Mouse (Mus musculus): ENCODE measurements around the gene Glp2r. TPM values are rescaled to one million over a fixed set of nuclear protein-coding genes. Genes with fewer than 3 reads are reported as not detected.

Gene Glp2r
- polyA plus RNA-seq, 1 experiment: not detected

GRCm38 (mm10) chr11:67679300-67679699, 91.7 kb downstream of the Glp2r start:
- no peak overlapping the region for H3K4me3 ChIP-seq (ENCODE audit: insufficient read depth, poor library complexity, severe bottlenecking)
- no peaks in the 10 kb centered on the region for H3K36me3 ChIP-seq (ENCODE audit: control insufficient read depth, insufficient read depth)
- TF ChIP-seq USF1 (IDR thresholded peaks at IDR 0.05; ENCODE audit: low read depth) (no peak), MYOD1 (IDR thresholded peaks at IDR 0.05; ENCODE audit: control insufficient read depth, insufficient read length, low read depth) (no peak), FOSL1 (IDR thresholded peaks at IDR 0.05; ENCODE audit: insufficient read depth, low read length, poor library complexity, severe bottlenecking) (no peak), MYOG (IDR thresholded peaks at IDR 0.05; ENCODE audit: control insufficient read depth, extremely low read depth, insufficient read length) (no peak), CTCF (IDR thresholded peaks at IDR 0.05; ENCODE audit: control insufficient read depth, insufficient read depth, insufficient read length) (no peak), MAX (IDR thresholded peaks at IDR 0.05) (no peak), CEBPB (IDR thresholded peaks at IDR 0.05; ENCODE audit: low read depth) (no peak)
- H3K79me2 ChIP-seq (ENCODE audit: control insufficient read depth, insufficient read depth): no peaks in the 10 kb centered on the region
- peaks cover 11% of the 10 kb centered on the region for H3K27me3 ChIP-seq (ENCODE audit: control insufficient read depth, insufficient read depth, insufficient read length)
- H3ac ChIP-seq (ENCODE audit: control insufficient read depth, insufficient read length, low read depth): no peak overlapping the region
- H3K79me3 ChIP-seq (ENCODE audit: low read depth): no peaks in the 10 kb centered on the region

- Histone ChIP-seq H3K4me3 (ENCODE audit: insufficient read depth, poor library complexity, severe bottlenecking) (no peak overlapping the region), H3K79me2 (ENCODE audit: control insufficient read depth, insufficient read depth) (no peaks in the 10 kb centered on the region)
These were observed 95.1 kb downstream of the Glp2r start for GRCm38 (mm10) chr11:67675562-67676540.

GRCm38 (mm10) chr11:67672140-67672539, 98.8 kb downstream of the Glp2r start:
- Histone ChIP-seq H3ac (ENCODE audit: control insufficient read depth, insufficient read length, low read depth) (no peak overlapping the region), H3K79me3 (ENCODE audit: low read depth) (no peaks in the 10 kb centered on the region), H3K27me3 (ENCODE audit: control insufficient read depth, insufficient read depth, insufficient read length) (peaks cover 36% of the 10 kb centered on the region), H3K79me2 (ENCODE audit: control insufficient read depth, insufficient read depth) (no peaks in the 10 kb centered on the region), H3K36me3 (ENCODE audit: control insufficient read depth, insufficient read depth) (no peaks in the 10 kb centered on the region), H3K4me3 (ENCODE audit: insufficient read depth, poor library complexity, severe bottlenecking) (no peak overlapping the region)
- no peak for TF ChIP-seq MYOG (IDR thresholded peaks at IDR 0.05; ENCODE audit: control insufficient read depth, extremely low read depth, insufficient read length)
- TF ChIP-seq CTCF (IDR thresholded peaks at IDR 0.05; ENCODE audit: control insufficient read depth, insufficient read depth, insufficient read length): no peak
- no peak for TF ChIP-seq FOSL1 (IDR thresholded peaks at IDR 0.05; ENCODE audit: insufficient read depth, low read length, poor library complexity, severe bottlenecking)
- TF ChIP-seq MAX (IDR thresholded peaks at IDR 0.05): no peak
- no peak for TF ChIP-seq MYOD1 (IDR thresholded peaks at IDR 0.05; ENCODE audit: control insufficient read depth, insufficient read length, low read depth)
- TF ChIP-seq CEBPB (IDR thresholded peaks at IDR 0.05; ENCODE audit: low read depth): no peak
- no peak for TF ChIP-seq USF1 (IDR thresholded peaks at IDR 0.05; ENCODE audit: low read depth)

More at GRCm38 (mm10) chr11:67675562-67676540, 95.1 kb downstream of the Glp2r start:
- H3ac ChIP-seq (ENCODE audit: control insufficient read depth, insufficient read length, low read depth): no peak overlapping the region
- TF ChIP-seq MYOG (IDR thresholded peaks at IDR 0.05; ENCODE audit: control insufficient read depth, extremely low read depth, insufficient read length) (no peak), MYOD1 (IDR thresholded peaks at IDR 0.05; ENCODE audit: control insufficient read depth, insufficient read length, low read depth) (no peak), CEBPB (IDR thresholded peaks at IDR 0.05; ENCODE audit: low read depth) (no peak), CTCF (IDR thresholded peaks at IDR 0.05; ENCODE audit: control insufficient read depth, insufficient read depth, insufficient read length) (no peak), USF1 (IDR thresholded peaks at IDR 0.05; ENCODE audit: low read depth) (no peak), FOSL1 (IDR thresholded peaks at IDR 0.05; ENCODE audit: insufficient read depth, low read length, poor library complexity, severe bottlenecking) (no peak), MAX (IDR thresholded peaks at IDR 0.05) (no peak)
- H3K79me3 ChIP-seq (ENCODE audit: low read depth): no peaks in the 10 kb centered on the region
- H3K27me3 ChIP-seq (ENCODE audit: control insufficient read depth, insufficient read depth, insufficient read length): peaks cover 31% of the 10 kb centered on the region
- no peaks in the 10 kb centered on the region for H3K36me3 ChIP-seq (ENCODE audit: control insufficient read depth, insufficient read depth)

GRCm38 (mm10) chr11:67670031-67670430, 100.9 kb downstream of the Glp2r start:
- H3K4me3 ChIP-seq (ENCODE audit: insufficient read depth, poor library complexity, severe bottlenecking): no peak overlapping the region
- H3K79me3 ChIP-seq (ENCODE audit: low read depth): no peaks in the 10 kb centered on the region
- peaks cover 29% of the 10 kb centered on the region for H3K27me3 ChIP-seq (ENCODE audit: control insufficient read depth, insufficient read depth, insufficient read length)
- TF ChIP-seq CTCF (IDR thresholded peaks at IDR 0.05; ENCODE audit: control insufficient read depth, insufficient read depth, insufficient read length) (no peak), MAX (IDR thresholded peaks at IDR 0.05) (no peak), USF1 (IDR thresholded peaks at IDR 0.05; ENCODE audit: low read depth) (no peak)
- H3ac ChIP-seq (ENCODE audit: control insufficient read depth, insufficient read length, low read depth): no peak overlapping the region
- H3K36me3 ChIP-seq (ENCODE audit: control insufficient read depth, insufficient read depth): no peaks in the 10 kb centered on the region
- H3K79me2 ChIP-seq (ENCODE audit: control insufficient read depth, insufficient read depth): no peaks in the 10 kb centered on the region

- H3K27me3 ChIP-seq (ENCODE audit: control insufficient read depth, insufficient read depth, insufficient read length): peaks cover 24% of the 10 kb centered on the region
- TF ChIP-seq CEBPB (IDR thresholded peaks at IDR 0.05; ENCODE audit: low read depth) (no peak), MYOG (IDR thresholded peaks at IDR 0.05; ENCODE audit: control insufficient read depth, extremely low read depth, insufficient read length) (no peak), FOSL1 (IDR thresholded peaks at IDR 0.05; ENCODE audit: insufficient read depth, low read length, poor library complexity, severe bottlenecking) (no peak), MYOD1 (IDR thresholded peaks at IDR 0.05; ENCODE audit: control insufficient read depth, insufficient read length, low read depth) (no peak), MAX (IDR thresholded peaks at IDR 0.05) (no peak), USF1 (IDR thresholded peaks at IDR 0.05; ENCODE audit: low read depth) (no peak), CTCF (IDR thresholded peaks at IDR 0.05; ENCODE audit: control insufficient read depth, insufficient read depth, insufficient read length) (no peak)
These were observed 102.4 kb downstream of the Glp2r start for GRCm38 (mm10) chr11:67668460-67669007.

More at GRCm38 (mm10) chr11:67668460-67669007, 102.4 kb downstream of the Glp2r start:
- no peak overlapping the region for H3K4me3 ChIP-seq (ENCODE audit: insufficient read depth, poor library complexity, severe bottlenecking)
- H3K79me2 ChIP-seq (ENCODE audit: control insufficient read depth, insufficient read depth): no peaks in the 10 kb centered on the region
- H3ac ChIP-seq (ENCODE audit: control insufficient read depth, insufficient read length, low read depth): no peak overlapping the region
- H3K36me3 ChIP-seq (ENCODE audit: control insufficient read depth, insufficient read depth): no peaks in the 10 kb centered on the region
- no peaks in the 10 kb centered on the region for H3K79me3 ChIP-seq (ENCODE audit: low read depth)

Data from C2C12 (cell line).